Mouse (Mus musculus) intestine, postnatal 0 days (tissue): ENCODE measurements around the gene Bcl6. TPM values are rescaled to one million over a fixed set of nuclear protein-coding genes. Genes with fewer than 3 reads are reported as not detected.

Experiments
- ATAC-seq: fragments of 200-750 bp; cut with Nextera tagmentation; 2 replicates; pipeline ENCODE4 v1.8.0; 2017; ENCODE audit warnings: mild to moderate bottlenecking, moderate TSS enrichment, moderate library complexity
- H3K27ac ChIP-seq: fragments of 300-500 bp; sonication (generic); 2 replicates; pipeline ENCODE4 v1.5.1; 2014; ENCODE audit warnings: mild to moderate bottlenecking, low read depth, low read length, moderate library complexity
- H3K27me3 ChIP-seq: fragments of 300-500 bp; sonication (generic); replicated peaks from 2 replicates; pipeline ENCODE4 v1.6.1; 2014; ENCODE audit warnings: low read length, mixed read lengths; ENCODE audit not compliant: control insufficient read depth, insufficient read depth
- H3K36me3 ChIP-seq: fragments of 300-500 bp; sonication (generic); 2 replicates; pipeline ENCODE4 v1.6.1; 2014; ENCODE audit warnings: mild to moderate bottlenecking, moderate library complexity; ENCODE audit not compliant: control insufficient read depth, insufficient read depth
- H3K4me1 ChIP-seq: fragments of 300-500 bp; sonication (generic); replicated peaks from 2 replicates; pipeline ENCODE4 v1.6.1; 2014; ENCODE audit warnings: antibody characterized with exemption, low read length, mixed read lengths; ENCODE audit not compliant: control insufficient read depth, insufficient read depth
- H3K4me2 ChIP-seq: fragments of 300-500 bp; sonication (generic); replicated peaks from 2 replicates; pipeline ENCODE4 v1.6.1; 2014; ENCODE audit warnings: low read depth, mild to moderate bottlenecking, moderate library complexity
- H3K4me3 ChIP-seq: fragments of 300-500 bp; sonication (generic); 2 replicates; pipeline ENCODE4 v1.5.1; 2014; ENCODE audit warnings: low read depth, low read length
- H3K9ac ChIP-seq: fragments of 300-500 bp; sonication (generic); 2 replicates; pipeline ENCODE4 v1.6.1; 2014; ENCODE audit warnings: mild to moderate bottlenecking, low read depth, low read length
- H3K9me3 ChIP-seq: fragments of 300-500 bp; sonication (generic); 2 replicates; pipeline ENCODE4 v1.6.1; 2016; ENCODE audit warnings: mixed run types; ENCODE audit not compliant: control insufficient read depth
- CTCF ChIP-seq: sonication (generic); IDR thresholded peaks from 2 replicates; pipeline ENCODE4 v1.5.1; 2016; ENCODE audit warnings: low read depth, mild to moderate bottlenecking, control low read depth, antibody characterized with exemption, moderate library complexity
- WGBS: fragments of 180-500 bp; shearing (Covaris S2); extraction: QIAGEN DNeasy Blood & Tissue Kit; methylation state at CpG from one replicate; pipeline ENCODE4 v1.1.7; 2014; 5-methylcytosine and 5-hydroxymethylcytosine counted together
- polyA plus RNA-seq: library from polyadenylated mRNA; unstranded; fragments of >200 nt; fragmentation: Nextera tagmentation; extraction: Ambion mirVana; gene quantifications from 2 replicates; pipeline ENCODE4 v1.2.1, GENCODE M21; 2015

Bcl6 gene
- polyA plus RNA-seq, 1 experiment from 2014 or later: 2.1 TPM

- no peak for ATAC-seq
- Histone ChIP-seq H3K27me3 (no peaks in the 10 kb centered on the region), H3K9me3 (no peaks in the 10 kb centered on the region), H3K9ac (no peak overlapping the region), H3K36me3 (no peaks in the 10 kb centered on the region), H3K27ac (no peak overlapping the region), H3K4me1 (no peaks in the 10 kb centered on the region), H3K4me3 (no peak overlapping the region), H3K4me2 (no peak overlapping the region)
- no peak for TF ChIP-seq CTCF
- WGBS: 90% methylated on average over 6 of the region's 6 CpGs
Measured at GRCm38 (mm10) chr16:23947654-23948053, 41.0 kb downstream of the Bcl6 start.

GRCm38 (mm10) chr16:23944801-23945200 is 43.9 kb downstream of the Bcl6 start:
- no peaks in the 10 kb centered on the region for H3K36me3 ChIP-seq
- TF ChIP-seq CTCF: no peak
- WGBS: 34% methylated on average over 3 of the region's 3 CpGs
- H3K27me3 ChIP-seq: no peaks in the 10 kb centered on the region
- ATAC-seq: no peak
- no peak overlapping the region for H3K9ac ChIP-seq
- no peak overlapping the region for H3K27ac ChIP-seq
- H3K4me3 ChIP-seq: no peak overlapping the region
- no peak overlapping the region for H3K4me2 ChIP-seq
- H3K9me3 ChIP-seq: no peaks in the 10 kb centered on the region
- no peaks in the 10 kb centered on the region for H3K4me1 ChIP-seq

GRCm38 (mm10) chr16:23934397-23934796 is 54.3 kb downstream of the Bcl6 start:
- no peak overlapping the region for H3K9ac ChIP-seq
- H3K27me3 ChIP-seq: no peaks in the 10 kb centered on the region
- ATAC-seq: no peak
- H3K4me1 ChIP-seq: no peaks in the 10 kb centered on the region
- H3K4me2 ChIP-seq: no peak overlapping the region
- H3K9me3 ChIP-seq: no peaks in the 10 kb centered on the region
- 27% methylated on average over 2 of the region's 2 CpGs for WGBS
- no peak for TF ChIP-seq CTCF
- H3K36me3 ChIP-seq: no peaks in the 10 kb centered on the region
- no peak overlapping the region for H3K27ac ChIP-seq
- no peak overlapping the region for H3K4me3 ChIP-seq

- H3K9me3 ChIP-seq: no peaks in the 10 kb centered on the region
- no peak within 1 kb of the TSS for H3K4me2 ChIP-seq
- no peaks in the 10 kb centered on the region for H3K27me3 ChIP-seq
- TF ChIP-seq CTCF: no peak
- WGBS: 85% methylated on average over 11 of the region's 11 CpGs
- no peak within 1 kb of the TSS for H3K9ac ChIP-seq
- H3K27ac ChIP-seq: no peak within 1 kb of the TSS
- no peak within 1 kb of the TSS for H3K4me3 ChIP-seq
- no peaks in the 10 kb centered on the region for H3K36me3 ChIP-seq
- ATAC-seq: no peak
- no peaks in the 10 kb centered on the region for H3K4me1 ChIP-seq
Measured at GRCm38 (mm10) chr16:23932294-23932693, 56.4 kb downstream of the Bcl6 start, which contains the start of gene Rtp2. Rtp2 (minus strand) TSS chr16:23932394.

- no peaks in the 10 kb centered on the region for H3K36me3 ChIP-seq
- H3K9me3 ChIP-seq: no peaks in the 10 kb centered on the region
- H3K4me2 ChIP-seq: no peak overlapping the region
- H3K27me3 ChIP-seq: no peaks in the 10 kb centered on the region
- no peak for TF ChIP-seq CTCF
- 65% methylated on average over 18 of the region's 18 CpGs for WGBS
- H3K4me1 ChIP-seq: no peaks in the 10 kb centered on the region
- H3K27ac ChIP-seq: no peak overlapping the region
- no peak for ATAC-seq
- no peak overlapping the region for H3K4me3 ChIP-seq
- H3K9ac ChIP-seq: no peak overlapping the region
Measured at GRCm38 (mm10) chr16:23931275-23931674, 57.4 kb downstream of the Bcl6 start.

- no peak overlapping the region for H3K4me2 ChIP-seq
- H3K36me3 ChIP-seq: no peaks in the 10 kb centered on the region
- H3K4me3 ChIP-seq: no peak overlapping the region
- no peaks in the 10 kb centered on the region for H3K4me1 ChIP-seq
- no peaks in the 10 kb centered on the region for H3K9me3 ChIP-seq
- TF ChIP-seq CTCF: no peak
- no peaks in the 10 kb centered on the region for H3K27me3 ChIP-seq
- no peak overlapping the region for H3K9ac ChIP-seq
- H3K27ac ChIP-seq: no peak overlapping the region
- 86% methylated on average over 3 of the region's 3 CpGs for WGBS
- ATAC-seq: no peak
Measured at GRCm38 (mm10) chr16:23930426-23931073, 58.1 kb downstream of the Bcl6 start.
